Mouse (Mus musculus) heart, embryonic 15.5 days (tissue): ENCODE data around the gene Hsp90aa1. TPM values are rescaled to one million over a fixed set of nuclear protein-coding genes. Genes with fewer than 3 reads are reported as not detected.
A peak's percentile ranks its signal among the peaks of the same experiment; 100 is the strongest.
"Not testable (repeated sequence)": the region's sequence is repeated elsewhere in the genome, so short reads cannot be mapped to it uniquely, and the experiment has no call there.

Source experiments
- ATAC-seq: fragments of 200-750 bp; cut with Nextera tagmentation; replicated peaks from 2 replicates; pipeline ENCODE4 v1.8.0; 2017; ENCODE audit warnings: low read depth, moderate TSS enrichment; ENCODE audit not compliant: insufficient number of reproducible peaks, insufficient read depth, low FRiP score
- H3K27ac ChIP-seq: fragments of 300-500 bp; sonication (generic); 2 replicates; pipeline ENCODE4 v1.5.1; 2015; ENCODE audit warnings: mild to moderate bottlenecking, inconsistent platforms
- H3K27me3 ChIP-seq: fragments of 300-500 bp; sonication (generic); 2 replicates; pipeline ENCODE4 v1.6.1; 2015; ENCODE audit warnings: inconsistent platforms
- H3K36me3 ChIP-seq: fragments of 300-500 bp; sonication (generic); 2 replicates; pipeline ENCODE4 v1.6.1; 2015; ENCODE audit warnings: mild to moderate bottlenecking, inconsistent platforms
- H3K4me1 ChIP-seq: fragments of 300-500 bp; sonication (generic); replicated peaks from 2 replicates; pipeline ENCODE4 v1.6.1; 2015; ENCODE audit warnings: inconsistent platforms
- H3K4me2 ChIP-seq: fragments of 300-500 bp; sonication (generic); 2 replicates; pipeline ENCODE4 v1.6.1; 2015; ENCODE audit warnings: inconsistent platforms, mild to moderate bottlenecking, moderate library complexity
- H3K4me3 ChIP-seq: fragments of 300-500 bp; sonication (generic); 2 replicates; pipeline ENCODE4 v1.5.1; 2015; ENCODE audit warnings: mild to moderate bottlenecking, inconsistent platforms
- H3K9ac ChIP-seq: fragments of 300-500 bp; sonication (generic); 2 replicates; pipeline ENCODE4 v1.6.1; 2015; ENCODE audit warnings: mild to moderate bottlenecking, inconsistent platforms
- H3K9me3 ChIP-seq: fragments of 300-500 bp; sonication (generic); replicated peaks from 2 replicates; pipeline ENCODE4 v1.6.1; 2016; ENCODE audit warnings: inconsistent platforms
- WGBS: fragments of 180-500 bp; shearing (Covaris S2); methylation state at CpG from one replicate; pipeline ENCODE4 v1.1.7; 2015; ENCODE audit warnings: mixed read lengths; 5-methylcytosine and 5-hydroxymethylcytosine counted together
- polyA plus RNA-seq: library from polyadenylated mRNA; unstranded; fragments of >200 nt; fragmentation: Nextera tagmentation; extraction: Ambion mirVana; gene quantifications from 2 replicates; pipeline ENCODE4 v1.2.1, GENCODE M21; 2015

Gene Hsp90aa1
- polyA plus RNA-seq, 1 experiment from 2014 or later = 603 TPM

DNA sequence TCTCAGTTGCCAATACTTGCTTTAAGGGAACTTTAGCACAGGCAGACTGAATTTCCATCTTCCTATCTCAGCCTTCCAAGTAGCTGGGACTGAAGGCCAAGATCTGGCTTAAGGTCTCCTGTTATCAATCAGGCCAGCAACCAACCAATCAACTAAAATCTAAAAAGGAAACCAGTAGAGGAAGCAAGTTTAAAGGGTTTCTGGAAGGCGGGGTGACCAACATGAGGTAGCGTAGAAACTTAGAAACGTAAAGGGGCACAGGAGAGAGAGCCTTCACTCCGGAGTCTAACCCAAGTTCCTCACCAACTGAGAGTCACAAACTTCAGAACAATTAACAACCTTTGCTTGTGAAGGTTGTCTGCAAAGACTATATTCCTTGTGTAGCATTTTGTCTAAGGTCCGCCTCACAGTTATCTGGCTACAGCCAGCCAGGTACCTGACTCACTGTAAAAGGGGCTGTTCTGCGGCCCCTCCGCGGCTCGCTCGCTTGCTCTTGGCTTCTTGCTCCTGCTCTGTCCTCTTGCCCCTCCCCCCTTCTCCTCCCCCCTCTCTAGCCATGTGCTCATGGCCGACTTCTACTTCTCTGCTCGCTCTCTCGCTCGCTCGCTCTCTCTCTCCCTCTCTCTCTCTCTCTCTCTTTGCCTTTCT, 3.9 kb downstream of the Hsp90aa1 start:
- Histone ChIP-seq H3K36me3 (peaks cover 7% of the 10 kb centered on the region; the same call in 1 of the 2 replicates), H3K4me1 (peaks cover 46% of the 10 kb centered on the region), H3K27me3 (no peaks in the 10 kb centered on the region), H3K4me3 (no peak overlapping the region), H3K9me3 (no peaks in the 10 kb centered on the region), H3K9ac (no peak overlapping the region), H3K4me2 (peak overlapping the region; percentile 35), H3K27ac (no peak overlapping the region)
- ATAC-seq = no peak
- 30% methylated on average over 13 of the region's 15 CpGs for WGBS

DNA sequence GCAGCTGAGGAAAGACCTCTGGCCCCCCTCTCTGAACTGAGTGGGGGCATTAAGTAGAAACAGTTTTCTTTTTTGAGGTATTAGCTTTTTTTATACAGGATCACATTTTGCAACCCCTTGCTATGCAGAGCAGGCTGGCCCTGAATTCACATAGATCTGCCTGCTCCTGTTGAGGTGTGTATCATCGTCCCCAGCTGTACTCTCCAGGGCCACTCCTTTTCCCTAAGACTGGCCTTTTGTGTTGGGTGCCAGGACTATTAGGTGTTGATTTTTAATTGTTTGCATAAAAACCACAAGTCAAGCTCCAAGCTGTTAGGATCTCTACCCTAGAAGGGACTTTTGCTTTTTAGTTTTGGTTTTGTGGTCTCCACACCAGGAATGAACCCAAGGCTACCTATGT, 4.4 kb downstream of the Hsp90aa1 start:
- H3K36me3 ChIP-seq = peaks cover 11% of the 10 kb centered on the region; the same call in 1 of the 2 replicates
- H3K4me2 ChIP-seq = no peak overlapping the region; the same call in 1 of the 2 replicates
- H3K4me3 ChIP-seq = no peak overlapping the region
- H3K4me1 ChIP-seq = peaks cover 44% of the 10 kb centered on the region
- WGBS = 87% methylated on average over 1 of the region's 1 CpGs
- no peaks in the 10 kb centered on the region for H3K9me3 ChIP-seq
- no peaks in the 10 kb centered on the region for H3K27me3 ChIP-seq
- H3K27ac ChIP-seq = no peak overlapping the region
- no peak for ATAC-seq
- H3K9ac ChIP-seq = no peak overlapping the region

DNA sequence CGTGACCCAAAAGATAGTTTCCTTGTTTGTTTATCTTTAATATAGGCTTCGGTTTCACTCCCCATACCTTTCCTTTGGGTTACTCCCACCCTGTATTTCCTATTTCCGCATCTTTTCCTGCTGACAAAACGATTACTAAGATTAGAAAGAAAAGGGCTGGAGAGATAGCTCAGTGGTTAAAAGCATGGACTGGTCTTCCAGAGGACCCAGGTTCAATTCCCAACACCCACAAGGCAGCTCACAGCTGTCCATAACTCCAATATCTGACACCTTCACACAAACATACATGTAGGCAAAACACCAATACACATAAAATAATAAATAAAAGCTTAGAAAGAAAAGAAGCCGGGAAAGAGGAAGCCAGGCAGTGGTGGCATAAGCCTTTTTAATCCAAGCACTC, 5.1 kb downstream of the Hsp90aa1 start:
- H3K4me2 ChIP-seq = no peak overlapping the region
- no peak overlapping the region for H3K27ac ChIP-seq
- no peaks in the 10 kb centered on the region for H3K9me3 ChIP-seq
- peaks cover 15% of the 10 kb centered on the region for H3K36me3 ChIP-seq
- ATAC-seq = no peak
- no peaks in the 10 kb centered on the region for H3K27me3 ChIP-seq
- H3K4me1 ChIP-seq = peaks cover 42% of the 10 kb centered on the region
- 66% methylated on average over 5 of the region's 5 CpGs for WGBS
- H3K9ac ChIP-seq = no peak overlapping the region
- peak overlapping the region; percentile 98; the same call in 1 of the 2 replicates for H3K4me3 ChIP-seq

DNA sequence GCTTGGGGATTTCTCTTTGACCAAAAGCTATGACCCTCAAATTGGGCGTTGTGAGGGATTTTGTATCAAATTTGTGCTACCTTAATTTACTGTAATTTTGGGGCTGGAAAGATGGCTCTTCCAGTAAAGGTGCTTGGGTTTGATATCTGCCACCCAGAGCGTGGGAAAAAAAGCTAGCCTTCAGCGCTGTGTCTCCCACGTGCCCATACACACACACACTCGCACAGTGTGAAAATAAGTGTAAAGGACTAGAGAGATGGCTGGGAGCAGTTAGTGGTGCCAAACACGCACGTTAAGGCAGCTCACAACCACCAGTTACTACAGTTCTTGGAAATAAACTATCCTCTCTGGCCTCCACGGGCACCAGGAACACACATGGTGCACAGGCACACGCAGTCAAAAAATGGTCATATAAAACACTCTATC, 5.5 kb downstream of the Hsp90aa1 start:
- peaks cover 42% of the 10 kb centered on the region for H3K4me1 ChIP-seq
- WGBS = 48% methylated on average over 9 of the region's 9 CpGs
- peak overlapping the region; percentile 77 for H3K4me2 ChIP-seq
- H3K27me3 ChIP-seq = no peaks in the 10 kb centered on the region
- ATAC-seq = no peak
- peak overlapping the region; percentile 98 for H3K4me3 ChIP-seq
- no peaks in the 10 kb centered on the region for H3K9me3 ChIP-seq
- peak overlapping the region; percentile 83 for H3K9ac ChIP-seq
- H3K27ac ChIP-seq = peak overlapping the region; percentile 86
- H3K36me3 ChIP-seq = peaks cover 15% of the 10 kb centered on the region

DNA sequence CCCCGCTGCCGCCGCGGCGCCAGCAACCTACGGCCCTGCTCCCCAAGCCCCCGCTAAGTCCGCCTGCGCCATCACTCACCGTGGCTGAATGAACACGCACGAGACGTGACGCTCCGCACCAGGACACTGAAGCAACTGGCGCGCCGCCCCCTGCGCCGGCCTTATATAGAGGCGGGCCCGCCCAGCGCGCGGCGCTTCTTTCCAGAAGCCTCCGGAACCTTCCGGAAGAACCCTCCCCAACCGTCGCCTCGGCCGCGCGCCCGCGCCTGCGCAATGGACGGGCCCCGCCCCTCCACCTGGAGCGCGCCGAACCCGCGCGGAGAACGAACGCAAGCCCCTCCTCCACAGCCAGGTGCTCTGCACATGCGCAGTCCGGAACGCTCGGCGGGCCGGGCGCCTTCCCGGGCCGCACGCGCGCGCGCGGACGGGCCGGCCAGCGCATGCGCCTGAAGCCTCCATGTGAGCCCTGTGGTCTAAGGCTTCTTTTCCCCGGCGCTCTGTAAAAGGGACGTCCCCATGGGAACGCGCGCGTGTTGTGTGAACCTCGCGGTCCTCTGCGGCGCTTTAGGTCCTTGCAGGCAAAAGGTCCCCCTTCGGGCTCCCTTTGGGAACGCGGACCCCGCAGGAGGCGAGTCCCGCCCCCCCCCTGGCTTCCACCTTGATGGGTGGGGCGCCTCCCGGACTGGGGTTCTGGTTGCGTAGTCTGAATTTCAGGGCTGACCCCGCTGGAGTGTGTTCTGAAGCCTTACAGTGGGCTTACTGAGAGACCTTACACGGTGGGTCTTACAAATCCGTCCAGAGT, 6.2 kb downstream of the Hsp90aa1 start:
- Histone ChIP-seq H3K9ac (peak overlapping the region; percentile 99), H3K4me2 (peak overlapping the region; percentile 77), H3K4me1 (peaks cover 41% of the 10 kb centered on the region), H3K4me3 (peak overlapping the region; percentile 98), H3K9me3 (no peaks in the 10 kb centered on the region), H3K27me3 (no peaks in the 10 kb centered on the region), H3K36me3 (peaks cover 21% of the 10 kb centered on the region), H3K27ac (peak overlapping the region; percentile 96)
- ATAC-seq = peak; percentile 93
- under 1% methylated on average over 88 of the region's 89 CpGs for WGBS

DNA sequence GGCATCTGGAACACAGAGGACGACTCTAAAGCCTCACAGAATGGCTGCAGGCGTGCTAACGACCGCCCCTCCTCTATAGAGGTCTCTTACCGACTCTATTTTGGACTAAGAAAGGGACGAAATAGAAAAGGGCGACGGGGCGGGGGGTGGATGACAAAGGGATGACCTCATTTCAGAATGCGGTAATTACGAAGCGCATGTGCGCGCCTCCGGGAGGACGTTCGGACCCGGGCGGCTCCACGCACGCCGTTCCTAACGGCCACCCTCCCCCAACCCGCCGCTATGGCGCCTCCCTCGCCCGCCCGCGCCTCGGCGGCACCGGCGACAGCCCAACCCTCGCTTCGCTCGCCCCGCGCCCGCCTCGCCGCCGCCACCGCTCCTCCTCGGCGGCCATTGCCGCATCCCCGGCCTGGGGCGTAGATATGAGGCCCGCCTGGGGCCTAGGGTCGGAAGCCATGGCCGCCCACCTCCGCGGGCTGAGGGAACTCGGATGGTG, 6.8 kb downstream of the Hsp90aa1 start:
- H3K4me3 ChIP-seq = peak overlapping the region; percentile 98
- H3K27ac ChIP-seq = peak overlapping the region; percentile 96
- no peaks in the 10 kb centered on the region for H3K27me3 ChIP-seq
- H3K9ac ChIP-seq = peak overlapping the region; percentile 99
- peaks cover 22% of the 10 kb centered on the region for H3K36me3 ChIP-seq
- H3K9me3 ChIP-seq = no peaks in the 10 kb centered on the region
- ATAC-seq = peak; percentile 51
- H3K4me2 ChIP-seq = peak overlapping the region; percentile 65
- peaks cover 37% of the 10 kb centered on the region for H3K4me1 ChIP-seq
- under 1% methylated on average over 55 of the region's 55 CpGs for WGBS

DNA sequence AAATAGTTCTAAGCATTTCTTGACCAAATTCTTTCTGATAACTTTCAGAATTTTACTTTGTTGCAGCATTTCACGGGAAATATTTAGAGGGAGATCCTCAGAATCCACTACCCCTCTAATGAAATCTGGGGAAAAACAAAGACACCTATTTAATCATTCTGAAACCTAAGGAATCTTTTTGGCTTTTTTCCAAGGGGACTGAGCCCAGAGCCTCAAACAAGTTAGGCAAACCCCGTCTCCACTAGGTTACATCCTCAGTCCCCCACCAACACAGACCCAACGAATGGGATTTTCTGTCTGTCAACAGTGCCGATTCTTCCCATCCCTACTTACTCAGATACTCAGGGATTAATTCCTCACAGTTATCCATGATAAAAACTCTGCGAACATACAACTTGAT, 9.2 kb downstream of the Hsp90aa1 start:
- 68% methylated on average over 5 of the region's 5 CpGs for WGBS
- H3K27ac ChIP-seq, ATAC-seq, H3K4me3 ChIP-seq, H3K9ac ChIP-seq, H3K27me3 ChIP-seq, H3K9me3 ChIP-seq: not testable (repeated sequence)
- H3K4me1 ChIP-seq = peaks cover 28% of the 10 kb centered on the region
- peak overlapping the region; percentile 4; the same call in 1 of the 2 replicates for H3K4me2 ChIP-seq
- peaks cover 39% of the 10 kb centered on the region for H3K36me3 ChIP-seq

DNA sequence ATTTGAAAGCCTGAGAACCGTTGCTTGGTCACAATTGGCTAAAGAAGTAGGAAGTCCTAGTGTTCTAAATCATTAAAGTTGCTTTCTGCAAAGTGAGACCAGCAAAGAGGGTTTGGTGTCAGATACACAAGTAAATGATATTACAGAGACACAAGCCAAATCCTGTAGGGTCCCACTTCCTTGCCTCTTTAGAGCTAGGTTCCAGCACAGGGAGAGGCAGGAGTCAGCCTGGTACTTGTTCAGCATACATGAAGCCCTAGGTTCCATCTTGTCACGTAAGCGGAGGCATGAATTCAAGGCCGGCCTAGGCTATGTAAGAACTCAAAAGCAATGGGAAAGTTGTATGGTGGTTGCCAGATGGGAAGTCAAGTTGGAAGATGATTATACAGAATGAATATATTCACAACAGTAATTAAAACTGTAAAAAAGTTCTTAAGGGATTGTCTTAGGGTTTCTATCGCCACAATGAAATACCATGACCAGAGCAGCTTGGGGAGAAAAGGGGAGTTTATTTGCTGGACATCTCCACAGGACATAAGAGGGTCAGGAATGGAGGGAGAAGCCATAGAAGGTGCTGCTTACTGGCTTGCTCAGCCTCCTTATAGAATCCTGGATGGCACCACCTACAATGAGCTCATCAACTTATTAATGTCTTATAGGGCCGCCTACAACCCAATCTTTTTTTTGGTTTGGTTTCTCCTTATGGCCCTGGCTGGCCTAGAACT, 12.4 kb downstream of the Hsp90aa1 start:
- Histone ChIP-seq H3K36me3 (peaks cover 39% of the 10 kb centered on the region), H3K9ac (no peak overlapping the region), H3K4me3 (no peak overlapping the region), H3K4me2 (no peak overlapping the region), H3K4me1 (peaks cover 34% of the 10 kb centered on the region), H3K27me3 (no peaks in the 10 kb centered on the region), H3K27ac (no peak overlapping the region), H3K9me3 (no peaks in the 10 kb centered on the region)
- WGBS = 81% methylated on average over 6 of the region's 6 CpGs
- ATAC-seq = no peak

DNA sequence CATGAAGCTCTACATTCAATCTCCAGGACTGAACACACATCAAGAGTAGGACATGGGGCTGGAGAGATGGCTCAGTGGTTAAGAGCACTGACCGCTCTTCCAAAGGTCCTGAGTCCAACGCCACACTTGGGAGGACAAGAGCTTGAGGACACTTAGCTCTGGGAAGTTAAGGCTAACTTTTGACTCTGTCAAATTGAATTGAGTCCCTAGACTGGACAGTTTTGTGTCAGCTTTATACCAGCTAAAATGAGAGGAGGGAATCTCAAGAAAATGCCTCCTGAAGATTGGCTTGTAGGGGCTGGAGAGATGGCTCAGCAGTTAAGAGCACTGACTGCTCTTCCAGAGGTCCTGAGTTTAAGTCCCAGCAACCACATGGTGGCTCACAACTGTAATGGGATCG, 13.6 kb downstream of the Hsp90aa1 start:
- H3K4me3 ChIP-seq, H3K9ac ChIP-seq, ATAC-seq, H3K27me3 ChIP-seq, H3K4me2 ChIP-seq, H3K9me3 ChIP-seq: not testable (repeated sequence)
- WGBS = 91% methylated on average over 3 of the region's 3 CpGs
- Histone ChIP-seq H3K36me3 (peaks cover 32% of the 10 kb centered on the region), H3K4me1 (peaks cover 28% of the 10 kb centered on the region), H3K27ac (peak overlapping the region; percentile 93)

DNA sequence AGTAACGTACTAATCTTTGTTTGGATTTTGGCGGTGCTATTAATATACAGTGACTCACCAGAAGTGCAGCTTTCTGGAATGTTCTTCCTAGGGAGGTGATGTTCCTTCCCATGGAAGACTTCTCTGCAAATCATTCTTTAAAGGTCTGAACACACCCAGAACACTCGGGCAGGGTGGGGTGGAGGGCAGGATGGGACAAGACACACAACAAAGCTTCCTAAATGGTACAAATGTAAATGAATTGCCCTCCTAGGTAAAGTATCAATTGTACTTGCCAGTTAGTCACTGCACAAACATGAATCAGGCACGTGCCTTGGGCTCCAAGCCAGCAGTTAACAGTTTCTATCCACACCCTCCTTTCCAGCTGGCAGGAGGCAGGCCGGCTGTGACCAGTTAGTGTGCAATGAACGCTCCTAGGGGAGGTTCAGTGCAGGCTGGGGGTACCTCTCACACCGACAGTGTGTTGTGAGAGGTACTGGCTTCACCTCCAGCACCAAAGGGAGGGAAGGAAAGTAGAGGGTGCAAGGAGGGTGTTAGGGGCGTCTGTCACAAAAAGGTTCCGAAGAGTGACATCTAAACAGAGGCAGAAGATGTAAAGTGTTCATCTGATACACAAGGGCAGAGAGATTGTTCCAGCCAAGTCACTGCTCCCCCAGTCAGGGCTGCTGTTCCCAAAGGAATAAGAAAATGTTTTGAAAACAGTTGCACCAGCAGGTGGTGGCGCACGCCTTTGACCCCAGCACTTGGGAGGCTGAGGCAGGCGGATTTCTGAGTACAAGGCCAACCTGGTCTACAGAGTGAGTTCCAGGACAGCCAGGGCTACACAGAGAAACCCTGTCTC, 14.4 kb downstream of the Hsp90aa1 start:
- Histone ChIP-seq H3K27ac (peak overlapping the region; percentile 93), H3K36me3 (peaks cover 28% of the 10 kb centered on the region), H3K4me3 (no peak overlapping the region), H3K27me3 (no peaks in the 10 kb centered on the region), H3K4me1 (peaks cover 22% of the 10 kb centered on the region), H3K9ac (no peak overlapping the region), H3K9me3 (no peaks in the 10 kb centered on the region), H3K4me2 (peak overlapping the region; percentile 36)
- 36% methylated on average over 12 of the region's 12 CpGs for WGBS
- peak; percentile 89 for ATAC-seq
